Mouse (Mus musculus): ENCODE measurements around the gene Bud23.

Bud23 gene

GRCm38 (mm10) chr5:135064909-135065446, at the start of gene Bud23:
TSS of gene Bud23 (minus strand) at chr5:135064959.
- peak; percentile 14 for DNase-seq (ENCODE audit: low read depth)

- no peak for DNase-seq (ENCODE audit: low read depth)
Observed at GRCm38 (mm10) chr5:135113782-135114181, 49.0 kb upstream of the Bud23 start.

GRCm38 (mm10) chr5:135109976-135110375, 45.2 kb upstream of the Bud23 start:
- no peak for DNase-seq (ENCODE audit: low read depth)

- no peak for DNase-seq (ENCODE audit: low read depth)
Observed at GRCm38 (mm10) chr5:135109426-135109825, 44.7 kb upstream of the Bud23 start.

GRCm38 (mm10) chr5:135109017-135109416, 44.3 kb upstream of the Bud23 start:
- no peak for DNase-seq (ENCODE audit: low read depth)

DNA sequence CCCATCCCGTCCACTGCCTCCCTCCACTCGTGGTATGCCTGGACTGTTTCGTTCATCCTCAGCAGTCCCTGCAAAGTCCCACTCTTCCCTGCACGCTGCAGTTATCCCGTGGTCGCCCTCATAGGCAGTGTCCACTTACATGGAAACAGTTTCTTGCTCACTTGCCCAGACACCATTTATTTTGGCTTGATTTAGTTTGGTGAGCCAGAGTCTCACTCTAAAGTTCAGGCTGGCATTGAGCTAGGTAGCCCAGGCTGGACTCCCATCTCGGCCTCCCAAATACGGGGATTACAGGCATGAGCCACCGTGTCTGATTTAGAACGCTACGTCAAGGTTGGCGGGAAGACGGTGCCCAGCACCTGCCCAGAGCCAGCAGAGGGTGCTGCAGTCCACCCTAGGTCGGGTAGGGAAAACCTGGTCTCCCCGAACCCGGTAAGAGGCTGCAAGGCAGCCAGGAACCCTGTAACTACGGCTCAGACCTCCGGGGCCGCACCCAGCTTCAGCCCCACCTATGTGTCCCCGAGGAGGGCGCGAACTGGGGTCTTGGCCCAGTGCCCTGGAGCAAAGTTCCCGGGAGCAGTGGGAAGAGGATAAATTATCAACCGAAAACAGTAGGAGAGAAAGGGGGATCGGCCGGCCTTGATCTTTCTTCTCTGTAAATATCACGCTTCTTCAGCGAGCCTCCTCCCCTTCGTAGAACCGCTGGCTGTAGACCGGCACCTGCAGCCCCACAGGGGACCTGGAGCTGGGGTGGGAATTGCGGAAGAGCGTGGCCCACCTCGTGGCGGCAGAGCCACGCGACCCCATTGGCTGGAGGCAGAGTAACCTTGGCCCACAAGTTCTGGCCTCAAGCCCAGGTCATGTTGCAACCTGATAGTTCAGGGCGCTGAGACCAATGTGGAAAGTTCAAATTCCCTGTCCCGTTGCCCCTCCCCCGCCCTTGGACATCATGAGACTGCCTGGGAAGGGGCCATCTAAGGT, 43.1 kb upstream of the Bud23 start:
- DNase-seq (ENCODE audit: low read depth): peak; percentile 72

GRCm38 (mm10) chr5:135106758-135107256, 42.0 kb upstream of the Bud23 start:
- DNase-seq (ENCODE audit: low read depth): peak; percentile 94

DNA sequence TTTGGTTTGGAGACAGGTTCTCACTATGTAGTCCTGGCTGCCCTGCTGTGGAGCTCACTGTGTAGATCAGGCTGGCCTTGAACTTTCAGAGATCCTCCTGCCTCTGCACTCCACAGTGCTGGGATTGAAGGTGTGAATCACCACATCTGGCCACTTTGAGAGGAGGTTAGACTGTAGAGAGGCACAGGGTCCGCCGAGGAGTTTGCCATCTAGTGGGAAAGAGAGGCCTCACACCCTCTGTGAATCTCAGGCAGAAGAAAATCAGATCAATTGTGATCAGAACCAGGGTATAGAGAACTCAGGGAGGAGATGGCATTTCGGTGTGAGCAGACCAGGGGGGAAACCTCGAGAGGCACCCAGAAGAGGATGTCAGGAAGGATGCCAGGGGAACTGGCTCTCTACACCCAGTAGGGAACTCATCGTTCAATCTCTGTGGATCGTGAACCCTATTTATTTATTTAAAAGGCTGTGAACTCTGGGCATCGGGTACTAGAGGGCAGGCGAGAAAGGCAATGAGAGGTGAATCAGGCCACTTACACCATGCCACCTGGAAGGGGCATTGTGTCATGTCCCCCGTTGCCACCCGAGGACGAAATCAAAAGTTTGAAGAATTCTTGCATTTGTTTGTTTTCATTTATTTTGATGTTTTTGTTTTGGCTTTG, 39.4 kb upstream of the Bud23 start:
- DNase-seq (ENCODE audit: low read depth): peak; percentile 65

GRCm38 (mm10) chr5:135100981-135101380, 36.2 kb upstream of the Bud23 start:
- no peak for DNase-seq (ENCODE audit: low read depth)

- DNase-seq (ENCODE audit: low read depth): no peak
Observed at GRCm38 (mm10) chr5:135089653-135090052, 24.9 kb upstream of the Bud23 start, which contains the start of gene Mlxipl. TSS of gene Mlxipl (plus strand) at chr5:135089890.

- DNase-seq (ENCODE audit: low read depth): no peak
Observed at GRCm38 (mm10) chr5:135086871-135087270, 22.1 kb upstream of the Bud23 start.

GRCm38 (mm10) chr5:135080539-135080938, 15.8 kb upstream of the Bud23 start:
- no peak for DNase-seq (ENCODE audit: low read depth)

GRCm38 (mm10) chr5:135079578-135079977, 14.8 kb upstream of the Bud23 start:
- no peak for DNase-seq (ENCODE audit: low read depth)

DNA sequence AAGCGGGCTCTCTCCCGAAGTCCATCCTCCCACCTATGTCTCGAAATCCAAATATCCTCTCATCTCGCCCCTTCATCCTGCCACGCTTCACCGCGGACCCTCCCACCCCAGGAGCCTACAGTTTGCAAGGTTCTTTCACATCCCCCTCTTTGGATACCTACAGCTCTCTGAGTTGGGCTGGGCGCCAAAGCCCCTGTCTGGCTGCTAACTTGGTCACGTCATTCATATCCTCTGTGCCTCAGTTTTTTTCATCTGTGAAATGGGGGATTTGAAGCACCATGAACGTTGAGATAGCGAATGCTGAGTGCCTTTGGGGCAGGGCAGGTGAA, 13.7 kb upstream of the Bud23 start:
- DNase-seq (ENCODE audit: low read depth): no peak

GRCm38 (mm10) chr5:135077564-135078481, 13.1 kb upstream of the Bud23 start, which contains the start of gene Vps37d:
TSS of gene Vps37d (minus strand) at chr5:135078266.
- peak; percentile 89 for DNase-seq (ENCODE audit: low read depth)

DNA sequence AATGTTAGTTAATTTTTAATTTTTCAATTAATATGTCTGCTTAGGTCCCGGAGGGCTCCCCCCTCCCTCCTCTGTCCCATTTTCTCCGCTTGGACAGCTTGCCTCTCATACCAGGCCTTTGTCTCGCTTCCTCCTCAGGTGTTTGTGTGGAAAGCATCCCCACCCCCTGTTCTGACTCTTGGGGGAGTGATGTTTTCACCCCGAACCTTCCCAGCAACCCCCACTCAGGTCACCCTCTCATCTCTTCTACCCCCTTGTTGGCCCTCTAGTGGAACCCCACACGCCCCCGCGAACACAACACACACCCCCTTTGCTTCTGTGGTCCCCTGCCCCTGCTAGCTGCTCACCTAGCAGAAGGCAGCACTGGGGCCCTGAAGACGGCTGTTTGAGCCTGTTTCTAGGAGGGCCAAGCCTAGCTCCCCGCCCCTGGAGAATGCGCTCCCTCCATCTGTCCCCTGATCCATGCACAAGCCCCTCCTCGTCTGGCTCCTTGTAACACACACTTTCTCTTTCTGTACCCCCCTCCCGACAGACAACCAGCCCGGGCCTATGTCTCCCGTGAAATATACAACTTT, 12.3 kb upstream of the Bud23 start:
- peak; percentile 16 for DNase-seq (ENCODE audit: low read depth)

DNA sequence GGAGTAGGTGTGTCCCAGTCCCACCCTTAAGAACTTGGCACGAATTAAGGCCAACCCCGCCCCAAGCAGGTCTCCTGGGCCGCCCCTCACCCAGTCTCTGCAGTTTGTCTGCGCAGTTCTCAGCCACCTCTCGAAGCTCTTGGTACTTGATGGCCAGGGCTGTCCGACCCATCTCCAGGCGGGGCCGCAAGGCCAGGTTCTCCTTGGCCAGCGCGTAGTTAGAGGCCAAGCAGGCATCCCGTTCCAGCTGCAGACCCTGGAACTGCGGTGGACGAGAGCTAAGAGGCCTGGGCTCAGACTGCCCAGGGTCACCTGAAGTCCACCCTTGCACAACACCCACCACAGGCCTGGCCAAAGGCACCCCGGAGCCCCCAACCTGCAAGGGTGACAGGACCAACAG, 11.6 kb upstream of the Bud23 start:
- DNase-seq (ENCODE audit: low read depth): no peak

DNA sequence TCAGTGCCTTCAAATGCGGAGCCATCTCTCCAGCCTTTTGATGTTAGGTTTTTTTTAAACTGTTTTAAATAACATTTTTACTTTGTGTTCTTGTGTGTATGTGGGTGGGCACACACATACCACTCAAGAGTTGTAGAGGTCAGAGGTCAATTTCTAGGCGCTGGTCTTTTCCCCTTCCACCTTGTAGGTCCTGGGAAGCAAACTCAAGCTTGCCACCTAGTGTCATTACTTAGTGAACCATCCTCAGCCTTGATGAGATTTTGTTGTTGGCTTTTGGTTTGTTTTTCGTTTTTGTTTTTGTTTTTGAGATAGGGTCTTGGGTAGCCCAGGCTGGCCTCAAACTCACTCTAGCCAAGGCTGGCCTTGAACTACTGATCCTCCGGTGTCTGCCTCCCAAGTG, 10.9 kb upstream of the Bud23 start:
- DNase-seq (ENCODE audit: low read depth): no peak

DNA sequence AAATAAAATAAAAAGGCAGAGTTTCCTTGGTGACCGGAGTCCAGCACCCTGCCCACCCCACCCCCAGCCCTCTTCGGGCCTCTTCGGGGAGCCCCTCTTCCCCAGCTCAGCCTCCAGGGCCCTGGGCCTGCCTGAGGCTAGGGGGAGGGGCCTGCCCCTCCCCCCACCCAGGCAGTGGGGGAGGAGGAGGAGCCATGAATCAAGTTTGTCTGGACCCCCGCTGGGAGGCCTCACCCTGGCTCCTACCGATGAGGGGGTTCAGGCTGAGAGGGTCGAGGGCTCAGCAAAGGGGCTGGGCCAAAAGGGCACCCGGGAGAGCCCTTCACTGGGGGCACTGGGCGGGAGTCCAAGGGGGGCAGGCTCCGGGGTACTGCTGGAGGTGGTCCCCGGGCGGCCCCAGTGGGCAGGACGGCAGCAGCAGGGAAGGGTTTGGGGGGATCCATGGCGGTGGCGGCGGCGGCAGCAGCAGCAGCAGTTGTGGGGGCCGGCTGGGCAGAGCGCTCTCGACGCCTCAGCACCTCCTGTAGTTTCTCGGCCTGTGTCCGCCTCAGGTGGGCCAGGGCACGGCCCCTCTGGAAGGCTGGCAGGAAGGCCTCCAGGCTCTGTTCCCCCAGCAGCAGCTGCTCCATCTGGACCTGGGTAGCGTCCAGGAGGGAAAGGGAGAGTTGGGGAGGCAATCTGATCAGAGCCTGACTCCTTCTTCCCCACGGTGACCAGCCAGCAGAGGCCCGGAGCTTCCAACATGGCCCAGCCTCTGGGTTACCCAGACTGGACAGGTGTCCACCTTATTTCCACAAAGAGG, 8.8 kb upstream of the Bud23 start:
- no peak for DNase-seq (ENCODE audit: low read depth)

GRCm38 (mm10) chr5:135072720-135073119, 8.0 kb upstream of the Bud23 start:
- DNase-seq (ENCODE audit: low read depth): no peak
